Mouse (Mus musculus) bone marrow, adult 2 months (tissue): ENCODE measurements around the gene Gm128. TPM values are rescaled to one million over a fixed set of nuclear protein-coding genes. Genes with fewer than 3 reads are reported as not detected.

ENCODE experiments used
- H3K27ac ChIP-seq: fragments of 200-500 bp; 2 replicates; pipeline ENCODE4 v1.5.1; 2012; ENCODE audit warnings: low read depth, mild to moderate bottlenecking, control low read depth, inconsistent platforms, low read length; ENCODE audit not compliant: control insufficient read depth, poor library complexity, insufficient read depth
- H3K4me1 ChIP-seq: fragments of 200-500 bp; 2 replicates; pipeline ENCODE4 v1.6.1; 2011; ENCODE audit warnings: low read length; ENCODE audit not compliant: control insufficient read depth, insufficient read depth
- H3K4me3 ChIP-seq: fragments of 200-500 bp; replicated peaks from 2 replicates; pipeline ENCODE3; 2011; ENCODE audit warnings: mild to moderate bottlenecking, low read depth, low read length, control low read depth; ENCODE audit not compliant: control insufficient read depth
- CTCF ChIP-seq: fragments of 200-500 bp; IDR thresholded peaks from 2 replicates; pipeline ENCODE4 v1.5.1; 2011; ENCODE audit warnings: low read length, control low read depth; ENCODE audit not compliant: control insufficient read depth, insufficient read depth
- POLR2A ChIP-seq: fragments of 200-500 bp; IDR thresholded peaks from 2 replicates; pipeline ENCODE4 v1.6.1; 2011; ENCODE audit warnings: low read depth, mild to moderate bottlenecking, control low read depth, low read length, borderline replicate concordance; ENCODE audit not compliant: control insufficient read depth
- WGBS: fragments of 180-500 bp; shearing (Covaris S2); methylation state at CpG from one replicate; pipeline ENCODE4 v1.1.7; 2018; 5-methylcytosine and 5-hydroxymethylcytosine counted together
- polyA plus RNA-seq: library from polyadenylated mRNA; stranded (reverse); fragments of >200 nt; gene quantifications from 2 replicates; pipeline ENCODE4 v1.2.4, GENCODE M21; 2011; ENCODE audit warnings: low replicate concordance; ENCODE audit not compliant: missing spikeins, insufficient read depth, insufficient read length

Gene Gm128
- 0.52 TPM in 1 of 2 replicates, not detected in the other for polyA plus RNA-seq

DNA sequence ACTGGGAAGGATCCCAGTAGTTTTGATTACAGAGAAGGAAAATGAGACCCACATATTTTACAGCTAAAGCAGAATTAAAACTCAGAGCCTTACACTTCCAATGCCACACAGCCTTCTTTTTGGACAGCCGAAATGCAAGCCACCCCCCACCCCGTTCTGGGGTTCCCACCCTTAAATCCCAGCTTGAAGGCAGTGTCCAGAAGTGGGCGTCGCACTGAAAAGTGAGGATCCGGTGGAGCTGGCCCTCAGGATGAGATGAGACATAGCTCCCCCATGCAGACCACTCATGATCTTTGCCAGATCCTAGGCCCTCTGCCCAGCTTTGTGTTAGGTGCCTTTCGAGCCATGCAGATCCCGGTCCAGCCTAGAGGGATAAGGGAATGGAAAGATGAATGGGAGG, at the start of gene Gm128:
Gene Gm128 (minus strand): TSS at position 101 of the 400 bp plus-strand sequence.
- TF ChIP-seq CTCF (no peak), POLR2A (no peak)
- no peak within 1 kb of the TSS for H3K4me3 ChIP-seq
- no peaks in the 10 kb centered on the region; the same call in 1 of the 2 replicates for H3K4me1 ChIP-seq
- no peak within 1 kb of the TSS for H3K27ac ChIP-seq
- 85% methylated on average over 7 of the region's 7 CpGs for WGBS

DNA sequence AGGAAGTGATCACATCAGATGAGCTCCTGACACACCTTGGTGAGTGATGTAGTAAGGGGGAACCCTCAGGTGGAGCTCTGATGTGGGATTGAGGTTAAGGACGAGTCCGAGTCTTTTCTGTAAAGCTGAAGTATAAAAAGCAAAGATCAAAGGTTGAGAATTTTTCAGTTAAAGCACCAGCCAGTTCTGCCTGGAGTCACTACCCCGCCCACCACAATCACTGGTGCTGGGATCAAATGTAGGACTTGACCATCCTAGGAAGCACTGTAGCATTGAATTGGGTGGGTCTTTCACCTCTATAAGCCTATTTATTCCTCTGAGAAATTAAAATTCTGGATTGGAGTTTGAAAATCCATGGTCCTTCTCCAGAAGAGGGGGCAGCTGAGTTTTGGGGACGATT, 49.6 kb upstream of the Gm128 start:
- Histone ChIP-seq H3K4me3 (no peak overlapping the region), H3K27ac (no peak overlapping the region), H3K4me1 (peaks cover 7% of the 10 kb centered on the region; the same call in 1 of the 2 replicates)
- 67% methylated on average over 4 of the region's 4 CpGs for WGBS
- no peak for TF ChIP-seq CTCF
- no peak for TF ChIP-seq POLR2A

GRCm38 (mm10) chr3:95290156-95290555, 48.8 kb upstream of the Gm128 start:
- H3K27ac ChIP-seq: no peak overlapping the region
- H3K4me3 ChIP-seq: no peak overlapping the region
- no peak for TF ChIP-seq CTCF
- TF ChIP-seq POLR2A: no peak
- peaks cover 7% of the 10 kb centered on the region; the same call in 1 of the 2 replicates for H3K4me1 ChIP-seq
- 94% methylated on average over 6 of the region's 6 CpGs for WGBS

- WGBS: 88% methylated on average over 4 of the region's 4 CpGs
- Histone ChIP-seq H3K4me1 (peaks cover 5% of the 10 kb centered on the region; the same call in 1 of the 2 replicates), H3K4me3 (no peak overlapping the region), H3K27ac (no peak overlapping the region)
- TF ChIP-seq CTCF: no peak
- TF ChIP-seq POLR2A: no peak
Measured at GRCm38 (mm10) chr3:95289419-95289818, 48.0 kb upstream of the Gm128 start.

DNA sequence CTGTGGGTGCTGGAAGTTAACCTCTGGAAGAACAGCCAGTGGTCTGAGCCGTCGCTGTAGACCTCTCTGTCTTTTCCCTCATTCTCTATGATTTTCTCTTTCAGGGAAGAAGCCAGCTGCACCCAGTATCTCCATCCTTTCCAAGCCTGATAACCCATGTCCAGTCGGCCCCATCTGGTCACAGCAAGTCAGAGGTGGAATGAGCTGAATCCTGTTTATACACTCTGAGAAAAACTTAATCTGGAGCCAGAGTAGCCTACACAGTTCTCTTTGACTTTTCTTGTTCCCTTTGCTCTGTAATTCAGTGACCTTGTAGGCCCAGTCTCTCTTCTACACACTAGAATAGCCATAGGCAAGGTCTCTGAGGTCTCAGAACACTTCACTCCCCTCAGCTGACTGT, 46.1 kb upstream of the Gm128 start:
- Histone ChIP-seq H3K27ac (no peak overlapping the region), H3K4me1 (no peaks in the 10 kb centered on the region), H3K4me3 (no peak overlapping the region)
- TF ChIP-seq POLR2A: no peak
- no peak for TF ChIP-seq CTCF
- 90% methylated on average over 3 of the region's 3 CpGs for WGBS

GRCm38 (mm10) chr3:95286510-95286909, 45.1 kb upstream of the Gm128 start:
- Histone ChIP-seq H3K27ac (no peak overlapping the region), H3K4me3 (no peak overlapping the region), H3K4me1 (no peaks in the 10 kb centered on the region)
- WGBS: 62% methylated on average over 7 of the region's 7 CpGs
- TF ChIP-seq POLR2A (no peak), CTCF (no peak)

DNA sequence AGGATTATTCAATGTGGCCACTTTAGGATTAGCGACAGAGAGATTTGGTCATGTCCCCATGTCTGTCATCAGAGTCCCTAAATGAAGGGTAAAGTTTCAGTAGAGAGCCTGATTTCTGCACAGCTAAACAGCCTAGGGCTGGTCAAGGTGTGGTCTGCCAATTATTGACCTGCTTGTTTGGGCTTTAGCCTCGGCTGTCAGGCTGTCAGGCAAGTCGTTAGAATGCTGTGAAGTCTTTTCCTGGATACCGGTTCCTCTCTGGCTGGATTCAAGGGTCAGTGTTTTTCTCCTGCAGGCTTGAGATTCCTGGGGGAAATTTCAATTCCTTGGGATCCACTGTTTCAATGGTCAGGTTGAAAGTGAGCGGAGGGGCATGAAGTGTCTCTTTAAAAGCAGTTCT, 44.6 kb upstream of the Gm128 start:
- no peak overlapping the region for H3K27ac ChIP-seq

GRCm38 (mm10) chr3:95285390-95285789, 44.0 kb upstream of the Gm128 start:
- no peaks in the 10 kb centered on the region for H3K4me1 ChIP-seq
- 92% methylated on average over 5 of the region's 5 CpGs for WGBS
- TF ChIP-seq CTCF (no peak), POLR2A (no peak)
- no peak overlapping the region for H3K4me3 ChIP-seq
- no peak overlapping the region for H3K27ac ChIP-seq

More for the DNA sequence above, 44.6 kb upstream of the Gm128 start:
- no peak for TF ChIP-seq POLR2A
- no peak for TF ChIP-seq CTCF
- Histone ChIP-seq H3K4me1 (no peaks in the 10 kb centered on the region), H3K4me3 (no peak overlapping the region)
- 87% methylated on average over 5 of the region's 5 CpGs for WGBS
